Mouse (Mus musculus): Measurements from ENCODE around the gene Pglyrp2. TPM values are rescaled to one million over a fixed set of nuclear protein-coding genes. Genes with fewer than 3 reads are reported as not detected.
A peak's percentile ranks its signal among the peaks of the same experiment; 100 is the strongest.

Pglyrp2 gene
- polyA plus RNA-seq, 1 experiment from 2014 or later = 0.16 TPM

GRCm38 (mm10) chr17:32437106-32437505 is 13.1 kb upstream of the Pglyrp2 start:
- 86% methylated on average over 4 of the region's 4 CpGs for WGBS
- Histone ChIP-seq H3K4me3 (no peak overlapping the region), H3K4me1 (no peaks in the 10 kb centered on the region), H3K4me2 (no peak overlapping the region), H3K36me3 (no peaks in the 10 kb centered on the region), H3K9me3 (no peaks in the 10 kb centered on the region), H3K27ac (replicated peaks) (no peak overlapping the region), H3K27me3 (replicated peaks) (peaks cover 14% of the 10 kb centered on the region; the same call in 1 of the 2 replicates), H3K9ac (no peak overlapping the region)
- ATAC-seq (ENCODE audit: extremely low read depth, insufficient number of reproducible peaks, low FRiP score, low TSS enrichment) = no peak

GRCm38 (mm10) chr17:32435151-32435550 is 11.2 kb upstream of the Pglyrp2 start:
- H3K9me3 ChIP-seq = no peaks in the 10 kb centered on the region
- no peak overlapping the region for H3K9ac ChIP-seq
- H3K27ac ChIP-seq (replicated peaks) = no peak overlapping the region
- H3K4me1 ChIP-seq = no peaks in the 10 kb centered on the region
- no peak for ATAC-seq (ENCODE audit: extremely low read depth, insufficient number of reproducible peaks, low FRiP score, low TSS enrichment)
- WGBS = 67% methylated on average over 5 of the region's 5 CpGs
- H3K36me3 ChIP-seq = no peaks in the 10 kb centered on the region
- H3K4me2 ChIP-seq = no peak overlapping the region
- peaks cover 4% of the 10 kb centered on the region; the same call in 1 of the 2 replicates for H3K27me3 ChIP-seq (replicated peaks)
- H3K4me3 ChIP-seq = no peak overlapping the region

GRCm38 (mm10) chr17:32434324-32434723 is 10.4 kb upstream of the Pglyrp2 start:
- H3K9me3 ChIP-seq = no peaks in the 10 kb centered on the region
- no peak for ATAC-seq (ENCODE audit: extremely low read depth, insufficient number of reproducible peaks, low FRiP score, low TSS enrichment)
- WGBS = 45% methylated on average over 4 of the region's 4 CpGs

GRCm38 (mm10) chr17:32431972-32432371 is 8.0 kb upstream of the Pglyrp2 start:
- no peaks in the 10 kb centered on the region for H3K9me3 ChIP-seq
- no peak overlapping the region for H3K4me3 ChIP-seq
- H3K4me2 ChIP-seq = no peak overlapping the region
- H3K36me3 ChIP-seq = no peaks in the 10 kb centered on the region
- H3K27me3 ChIP-seq (replicated peaks) = peaks cover 11% of the 10 kb centered on the region
- H3K4me1 ChIP-seq = no peaks in the 10 kb centered on the region
- H3K27ac ChIP-seq (replicated peaks) = no peak overlapping the region
- no peak for ATAC-seq (ENCODE audit: extremely low read depth, insufficient number of reproducible peaks, low FRiP score, low TSS enrichment)
- no peak overlapping the region for H3K9ac ChIP-seq
- 45% methylated on average over 3 of the region's 3 CpGs for WGBS

More at GRCm38 (mm10) chr17:32434324-32434723, 10.4 kb upstream of the Pglyrp2 start:
- Histone ChIP-seq H3K36me3 (no peaks in the 10 kb centered on the region), H3K4me2 (no peak overlapping the region), H3K27me3 (replicated peaks) (0 out of 2 replicates have a peak, but pooled peaks cover under 1% of the 10 kb centered on the region), H3K4me1 (no peaks in the 10 kb centered on the region), H3K9ac (no peak overlapping the region), H3K4me3 (no peak overlapping the region), H3K27ac (replicated peaks) (no peak overlapping the region)

GRCm38 (mm10) chr17:32426610-32427009 is 2.6 kb upstream of the Pglyrp2 start:
- Histone ChIP-seq H3K9ac (no peak overlapping the region), H3K9me3 (no peaks in the 10 kb centered on the region), H3K4me3 (no peak overlapping the region), H3K4me1 (no peaks in the 10 kb centered on the region), H3K27ac (replicated peaks) (no peak overlapping the region), H3K36me3 (no peaks in the 10 kb centered on the region), H3K4me2 (no peak overlapping the region), H3K27me3 (replicated peaks) (peaks cover 16% of the 10 kb centered on the region)
- no peak for ATAC-seq (ENCODE audit: extremely low read depth, insufficient number of reproducible peaks, low FRiP score, low TSS enrichment)

- ATAC-seq (ENCODE audit: extremely low read depth, insufficient number of reproducible peaks, low FRiP score, low TSS enrichment) = no peak
- H3K36me3 ChIP-seq = no peaks in the 10 kb centered on the region
- peaks cover 22% of the 10 kb centered on the region for H3K27me3 ChIP-seq (replicated peaks)
- no peak overlapping the region for H3K9ac ChIP-seq
- no peak overlapping the region for H3K4me3 ChIP-seq
- H3K9me3 ChIP-seq = no peaks in the 10 kb centered on the region
- H3K4me1 ChIP-seq = no peaks in the 10 kb centered on the region
- H3K4me2 ChIP-seq = no peak overlapping the region
- no peak overlapping the region for H3K27ac ChIP-seq (replicated peaks)
- WGBS = 78% methylated on average over 8 of the region's 8 CpGs
These were observed 3.2 kb downstream of the Pglyrp2 start for GRCm38 (mm10) chr17:32420781-32421180.

GRCm38 (mm10) chr17:32419989-32420388 is 4.0 kb downstream of the Pglyrp2 start:
- ATAC-seq (ENCODE audit: extremely low read depth, insufficient number of reproducible peaks, low FRiP score, low TSS enrichment) = no peak
- WGBS = 66% methylated on average over 2 of the region's 2 CpGs
- H3K4me1 ChIP-seq = no peaks in the 10 kb centered on the region
- H3K9ac ChIP-seq = no peak overlapping the region
- H3K9me3 ChIP-seq = no peaks in the 10 kb centered on the region
- H3K36me3 ChIP-seq = no peaks in the 10 kb centered on the region
- no peak overlapping the region for H3K27ac ChIP-seq (replicated peaks)
- peaks cover 30% of the 10 kb centered on the region for H3K27me3 ChIP-seq (replicated peaks)
- no peak overlapping the region for H3K4me2 ChIP-seq
- no peak overlapping the region for H3K4me3 ChIP-seq

- Histone ChIP-seq H3K9me3 (no peaks in the 10 kb centered on the region), H3K27ac (replicated peaks) (no peak overlapping the region), H3K4me1 (no peaks in the 10 kb centered on the region), H3K4me2 (no peak overlapping the region), H3K27me3 (replicated peaks) (peaks cover 45% of the 10 kb centered on the region), H3K9ac (no peak overlapping the region), H3K36me3 (no peaks in the 10 kb centered on the region), H3K4me3 (no peak overlapping the region)
- no peak for ATAC-seq (ENCODE audit: extremely low read depth, insufficient number of reproducible peaks, low FRiP score, low TSS enrichment)
- WGBS = 90% methylated on average over 14 of the region's 14 CpGs
These were observed 7.2 kb downstream of the Pglyrp2 start for GRCm38 (mm10) chr17:32416771-32417170.

GRCm38 (mm10) chr17:32415417-32416020 is 8.4 kb downstream of the Pglyrp2 start:
- Histone ChIP-seq H3K4me1 (no peaks in the 10 kb centered on the region), H3K4me3 (peak overlapping the region; percentile 33), H3K9ac (no peak overlapping the region), H3K36me3 (no peaks in the 10 kb centered on the region), H3K9me3 (no peaks in the 10 kb centered on the region), H3K27ac (replicated peaks) (no peak overlapping the region), H3K4me2 (peak overlapping the region; percentile 56), H3K27me3 (replicated peaks) (peaks cover 45% of the 10 kb centered on the region)
- WGBS = 25% methylated on average over 24 of the region's 24 CpGs
- ATAC-seq (ENCODE audit: extremely low read depth, insufficient number of reproducible peaks, low FRiP score, low TSS enrichment) = no peak

GRCm38 (mm10) chr17:32411898-32412297 is 12.1 kb downstream of the Pglyrp2 start:
- WGBS = 84% methylated on average over 6 of the region's 6 CpGs
- Histone ChIP-seq H3K27me3 (replicated peaks) (peaks cover 35% of the 10 kb centered on the region), H3K4me2 (no peak overlapping the region), H3K27ac (replicated peaks) (no peak overlapping the region), H3K36me3 (no peaks in the 10 kb centered on the region), H3K9ac (no peak overlapping the region), H3K4me3 (no peak overlapping the region), H3K4me1 (no peaks in the 10 kb centered on the region), H3K9me3 (no peaks in the 10 kb centered on the region)
- ATAC-seq (ENCODE audit: extremely low read depth, insufficient number of reproducible peaks, low FRiP score, low TSS enrichment) = no peak

- no peak within 1 kb of the TSS for H3K4me3 ChIP-seq
- no peak for ATAC-seq (ENCODE audit: extremely low read depth, insufficient number of reproducible peaks, low FRiP score, low TSS enrichment)
- no peaks in the 10 kb centered on the region for H3K9me3 ChIP-seq
- 51% methylated on average over 8 of the region's 8 CpGs for WGBS
- peaks cover 21% of the 10 kb centered on the region for H3K27me3 ChIP-seq (replicated peaks)
- H3K9ac ChIP-seq = no peak within 1 kb of the TSS
- no peak within 1 kb of the TSS for H3K4me2 ChIP-seq
- H3K36me3 ChIP-seq = no peaks in the 10 kb centered on the region
- H3K27ac ChIP-seq (replicated peaks) = no peak within 1 kb of the TSS
- no peaks in the 10 kb centered on the region for H3K4me1 ChIP-seq
These were observed 20.6 kb downstream of the Pglyrp2 start, which contains the start of gene Rasal3 for GRCm38 (mm10) chr17:32403417-32403816. Gene Rasal3, minus strand, starts transcription at chr17:32403583.

- 55% methylated on average over 11 of the region's 11 CpGs for WGBS
- H3K4me2 ChIP-seq = no peak overlapping the region
- no peak overlapping the region for H3K27ac ChIP-seq (replicated peaks)
- H3K36me3 ChIP-seq = no peaks in the 10 kb centered on the region
- H3K9me3 ChIP-seq = no peaks in the 10 kb centered on the region
- no peaks in the 10 kb centered on the region for H3K4me1 ChIP-seq
- no peak overlapping the region for H3K4me3 ChIP-seq
- no peak for ATAC-seq (ENCODE audit: extremely low read depth, insufficient number of reproducible peaks, low FRiP score, low TSS enrichment)
- peaks cover 28% of the 10 kb centered on the region for H3K27me3 ChIP-seq (replicated peaks)
- H3K9ac ChIP-seq = no peak overlapping the region
These were observed 21.2 kb downstream of the Pglyrp2 start for GRCm38 (mm10) chr17:32402779-32403157.
